Mouse (Mus musculus): ENCODE data around the gene Mdm2. TPM values are rescaled to one million over a fixed set of nuclear protein-coding genes. Genes with fewer than 3 reads are reported as not detected.

The Mdm2 gene
- total and polyA plus RNA-seq, 2 experiments, result 18.2 to 24.6 TPM

DNA sequence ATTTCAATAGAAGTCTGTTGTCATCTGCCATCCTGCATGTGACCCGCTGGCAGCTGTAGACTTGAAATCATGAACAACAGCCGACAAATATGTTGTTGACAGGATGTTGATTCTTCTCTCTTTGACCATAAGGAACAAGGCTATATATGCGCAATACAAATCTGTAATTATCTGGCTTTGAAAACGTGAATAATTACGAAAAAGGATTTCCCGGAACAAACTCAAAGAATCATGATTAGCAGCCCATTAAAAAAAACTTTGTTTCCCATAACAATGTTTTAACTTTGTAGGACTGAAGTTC lies 53.9 kb downstream of the Mdm2 start:
- H3K4me1 ChIP-seq (ENCODE audit: control insufficient read depth, insufficient read depth, low read length), result peaks cover 5% of the 10 kb centered on the region
- H3K79me2 ChIP-seq (ENCODE audit: control insufficient read depth, insufficient read depth, low read length), result no peaks in the 10 kb centered on the region

DNA sequence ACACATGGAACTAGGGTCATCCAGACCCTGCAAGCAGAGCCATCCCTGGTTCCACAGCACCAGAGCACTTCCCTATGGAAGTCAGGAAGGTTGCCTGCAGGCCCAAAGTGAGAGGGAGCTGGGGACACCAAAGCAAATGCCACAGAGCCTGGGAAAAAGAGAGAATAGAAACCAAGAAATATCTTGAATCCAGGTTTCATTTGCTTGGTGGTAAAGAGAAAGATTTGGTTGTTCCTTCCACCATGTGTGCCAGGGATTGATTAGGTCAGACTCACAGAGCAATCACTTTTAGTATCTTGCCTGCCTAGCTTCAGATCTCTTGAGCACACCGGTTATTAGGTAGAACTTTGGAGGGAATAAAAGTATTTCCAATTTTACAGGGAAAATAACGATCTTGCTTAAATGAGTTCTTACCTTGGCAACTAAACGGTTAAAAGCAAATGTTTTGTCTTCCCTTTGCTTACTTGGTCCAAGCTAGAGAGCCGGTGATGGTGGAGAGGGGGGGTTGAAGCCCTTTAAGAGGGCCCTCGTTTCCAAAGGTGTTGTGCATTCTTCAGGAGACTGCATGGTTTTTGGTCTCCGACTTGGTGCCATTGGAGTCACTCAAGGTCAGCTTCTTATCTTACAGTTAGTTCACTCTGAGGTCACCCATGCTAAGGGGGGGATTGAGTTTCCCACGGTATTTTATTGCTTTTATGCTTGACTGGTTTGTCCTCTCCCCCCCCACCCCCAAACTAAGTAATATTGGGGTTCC lies 54.5 kb downstream of the Mdm2 start:
- Histone ChIP-seq H3K4me3 (ENCODE audit: insufficient read depth, low read depth, low read length) (no peak overlapping the region), H3K36me3 (ENCODE audit: control insufficient read depth, insufficient read depth, low read length) (no peaks in the 10 kb centered on the region), H3K27me3 (ENCODE audit: control insufficient read depth, insufficient read depth, low read length) (no peaks in the 10 kb centered on the region), H3K9ac (ENCODE audit: low read depth, low read length) (no peak overlapping the region), H3K4me1 (ENCODE audit: control insufficient read depth, insufficient read depth, low read length) (peaks cover 5% of the 10 kb centered on the region), H3K79me2 (ENCODE audit: control insufficient read depth, insufficient read depth, low read length) (no peaks in the 10 kb centered on the region), H3K27ac (replicated peaks; ENCODE audit: insufficient read depth, low read depth, low read length) (no peak overlapping the region)
- TF ChIP-seq POLR2A (IDR thresholded peaks at IDR 0.05; ENCODE audit: extremely low read depth, insufficient read depth, low read length) (no peak), CTCF (IDR thresholded peaks at IDR 0.05; ENCODE audit: low read depth, low read length) (no peak)
- no peak for DNase-seq (ENCODE audit: extremely low read depth, low read depth, low spot score)
- 69% methylated on average over 7 of the region's 7 CpGs for WGBS

More for the DNA sequence above, 53.9 kb downstream of the Mdm2 start:
- Histone ChIP-seq H3K36me3 (ENCODE audit: control insufficient read depth, insufficient read depth, low read length) (no peaks in the 10 kb centered on the region), H3K27ac (replicated peaks; ENCODE audit: insufficient read depth, low read depth, low read length) (no peak overlapping the region), H3K9ac (ENCODE audit: low read depth, low read length) (no peak overlapping the region), H3K4me3 (ENCODE audit: insufficient read depth, low read depth, low read length) (no peak overlapping the region), H3K27me3 (ENCODE audit: control insufficient read depth, insufficient read depth, low read length) (no peaks in the 10 kb centered on the region)
- DNase-seq (ENCODE audit: extremely low read depth, low read depth, low spot score), result no peak
- WGBS, result 84% methylated on average over 6 of the region's 6 CpGs
- TF ChIP-seq POLR2A (IDR thresholded peaks at IDR 0.05; ENCODE audit: extremely low read depth, insufficient read depth, low read length) (no peak), CTCF (IDR thresholded peaks at IDR 0.05; ENCODE audit: low read depth, low read length) (no peak)

DNA sequence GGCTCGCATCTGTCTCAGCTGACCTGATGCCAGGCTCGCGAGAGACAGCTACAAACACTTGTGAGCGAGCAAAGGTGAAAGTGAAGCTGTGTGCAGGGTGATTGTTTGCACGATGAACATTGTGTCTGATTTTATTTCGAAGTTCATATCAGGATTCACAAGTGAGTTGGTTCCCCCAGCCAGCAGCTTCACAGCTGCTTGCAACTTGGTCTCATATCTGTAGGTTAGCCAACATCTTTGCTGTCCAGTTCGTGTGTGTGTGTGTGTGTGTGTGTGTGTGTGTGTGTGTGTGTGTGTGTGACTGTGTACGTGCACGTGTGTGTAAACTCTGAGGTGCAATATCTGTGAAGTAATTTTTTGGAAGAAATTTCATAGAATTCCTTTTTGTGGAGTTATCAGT lies 55.1 kb downstream of the Mdm2 start:
- 84% methylated on average over 9 of the region's 9 CpGs for WGBS
- Histone ChIP-seq H3K79me2 (ENCODE audit: control insufficient read depth, insufficient read depth, low read length) (no peaks in the 10 kb centered on the region), H3K4me3 (ENCODE audit: insufficient read depth, low read depth, low read length) (no peak overlapping the region), H3K27ac (replicated peaks; ENCODE audit: insufficient read depth, low read depth, low read length) (no peak overlapping the region), H3K36me3 (ENCODE audit: control insufficient read depth, insufficient read depth, low read length) (no peaks in the 10 kb centered on the region), H3K4me1 (ENCODE audit: control insufficient read depth, insufficient read depth, low read length) (peaks cover 5% of the 10 kb centered on the region), H3K9ac (ENCODE audit: low read depth, low read length) (no peak overlapping the region), H3K27me3 (ENCODE audit: control insufficient read depth, insufficient read depth, low read length) (no peaks in the 10 kb centered on the region)
- TF ChIP-seq CTCF (IDR thresholded peaks at IDR 0.05; ENCODE audit: low read depth, low read length) (no peak), POLR2A (IDR thresholded peaks at IDR 0.05; ENCODE audit: extremely low read depth, insufficient read depth, low read length) (no peak)
- DNase-seq (ENCODE audit: extremely low read depth, low read depth, low spot score), result no peak

DNA sequence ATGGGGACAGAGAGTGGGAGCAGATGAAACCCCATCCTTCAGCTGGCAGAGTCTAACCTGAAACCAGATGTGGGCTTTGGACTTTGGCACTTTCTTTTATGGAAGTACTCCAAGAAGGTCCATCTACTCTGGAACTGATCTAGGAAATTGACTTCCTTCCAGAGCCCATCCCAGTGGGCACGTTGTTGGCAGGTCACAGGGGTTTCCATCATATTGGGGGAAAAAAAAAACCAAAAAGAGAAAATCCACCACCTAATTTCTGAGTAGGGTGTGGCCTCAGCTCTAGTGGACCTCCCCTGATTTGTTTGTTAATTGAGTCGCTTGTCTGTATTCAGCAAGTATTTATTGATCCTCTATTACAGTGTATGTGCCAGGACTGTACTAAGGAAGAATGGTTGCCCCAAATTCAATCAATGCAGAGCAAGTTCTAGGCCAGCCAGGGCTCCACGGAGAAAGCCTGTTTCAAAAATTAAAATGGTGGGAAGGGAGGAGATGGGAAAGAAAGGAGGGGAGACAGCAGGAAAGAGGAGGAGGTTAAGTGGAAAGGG lies 55.9 kb downstream of the Mdm2 start:
- TF ChIP-seq POLR2A (IDR thresholded peaks at IDR 0.05; ENCODE audit: extremely low read depth, insufficient read depth, low read length) (no peak), CTCF (IDR thresholded peaks at IDR 0.05; ENCODE audit: low read depth, low read length) (no peak)
- Histone ChIP-seq H3K4me1 (ENCODE audit: control insufficient read depth, insufficient read depth, low read length) (peaks cover 5% of the 10 kb centered on the region), H3K36me3 (ENCODE audit: control insufficient read depth, insufficient read depth, low read length) (no peaks in the 10 kb centered on the region), H3K27me3 (ENCODE audit: control insufficient read depth, insufficient read depth, low read length) (no peaks in the 10 kb centered on the region), H3K79me2 (ENCODE audit: control insufficient read depth, insufficient read depth, low read length) (no peaks in the 10 kb centered on the region), H3K9ac (ENCODE audit: low read depth, low read length) (no peak overlapping the region), H3K27ac (replicated peaks; ENCODE audit: insufficient read depth, low read depth, low read length) (no peak overlapping the region), H3K4me3 (ENCODE audit: insufficient read depth, low read depth, low read length) (no peak overlapping the region)
- DNase-seq (ENCODE audit: extremely low read depth, low read depth, low spot score), result peak; percentile 56
- WGBS, result 11% methylated on average over 3 of the region's 3 CpGs

DNA sequence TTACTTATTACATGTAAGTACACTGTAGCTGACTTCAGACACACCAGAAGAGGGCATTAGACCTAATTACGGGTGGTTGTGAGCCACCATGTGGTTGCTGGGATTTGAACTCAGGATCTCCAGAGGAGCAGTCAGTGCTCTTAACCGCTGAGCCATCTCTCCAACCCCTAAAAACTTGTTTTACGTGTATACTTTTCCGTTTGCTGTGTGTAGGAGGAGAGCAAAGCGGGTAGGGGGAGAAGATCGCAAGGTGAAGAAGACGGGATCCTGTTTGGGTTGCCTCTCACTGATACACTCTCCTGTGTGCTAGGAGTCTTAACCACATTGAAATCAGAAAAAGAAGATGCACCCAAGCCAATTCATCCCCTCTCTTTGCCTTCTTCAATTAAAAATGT lies 56.8 kb downstream of the Mdm2 start:
- Histone ChIP-seq H3K79me2 (ENCODE audit: control insufficient read depth, insufficient read depth, low read length) (no peaks in the 10 kb centered on the region), H3K4me3 (ENCODE audit: insufficient read depth, low read depth, low read length) (no peak overlapping the region), H3K27me3 (ENCODE audit: control insufficient read depth, insufficient read depth, low read length) (no peaks in the 10 kb centered on the region), H3K9ac (ENCODE audit: low read depth, low read length) (no peak overlapping the region), H3K27ac (replicated peaks; ENCODE audit: insufficient read depth, low read depth, low read length) (no peak overlapping the region), H3K36me3 (ENCODE audit: control insufficient read depth, insufficient read depth, low read length) (no peaks in the 10 kb centered on the region), H3K4me1 (ENCODE audit: control insufficient read depth, insufficient read depth, low read length) (peaks cover 5% of the 10 kb centered on the region)
- TF ChIP-seq CTCF (IDR thresholded peaks at IDR 0.05; ENCODE audit: low read depth, low read length), result no peak
- WGBS, result 93% methylated on average over 7 of the region's 7 CpGs
- no peak for DNase-seq (ENCODE audit: extremely low read depth, low read depth, low spot score)
